Mouse (Mus musculus) gastrocnemius, postnatal 10 days (tissue): Measurements from ENCODE around the gene Saa1. TPM values are rescaled to one million over a fixed set of nuclear protein-coding genes. Genes with fewer than 3 reads are reported as not detected.

Experiments
- DNase-seq: peaks from one replicate; pipeline ENCODE4 v3.0.0; 2021; ENCODE audit warnings: mixed read lengths
- total RNA-seq, 2 experiments: library from RNA; stranded (reverse); gene quantifications; 2 replicates each; pipeline ENCODE4 v1.2.3; 2021

Gene Saa1
- total RNA-seq, 2 experiments from 2014 or later: 0.70 TPM; not detected in 1

DNA sequence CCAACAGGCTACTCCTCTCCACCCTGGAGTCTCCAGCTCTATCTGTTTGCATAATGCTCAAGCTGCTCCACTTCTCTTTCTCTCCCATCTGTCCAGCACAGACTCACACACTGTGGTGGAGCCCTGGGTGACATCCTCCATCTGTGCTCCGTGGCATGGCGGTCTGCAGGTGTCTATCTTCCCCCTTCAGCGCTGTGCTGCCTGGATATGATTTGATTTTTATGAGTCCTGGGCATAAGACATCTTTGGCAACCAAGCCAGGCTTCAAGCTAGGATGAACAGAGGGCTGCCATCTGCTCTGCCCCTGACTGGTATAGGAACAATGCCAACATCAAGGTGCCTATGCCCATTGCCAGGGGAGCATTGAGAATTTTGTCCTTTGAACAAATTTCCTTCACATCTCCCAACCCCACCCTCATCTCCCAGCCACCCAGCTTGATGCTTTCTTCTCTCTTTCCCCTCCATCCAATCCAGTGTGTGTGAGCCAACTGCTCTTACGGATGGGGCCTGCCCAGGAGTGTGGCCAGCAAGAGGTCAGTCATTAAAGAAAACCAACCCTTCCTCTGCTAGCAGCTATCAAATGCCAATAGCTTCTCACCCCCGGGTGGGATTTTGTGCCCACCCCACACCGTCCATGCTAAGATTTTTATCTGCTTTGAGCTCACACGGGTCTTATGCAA is 24.0 kb downstream of the Saa1 start:
- DNase-seq: no peak

DNA sequence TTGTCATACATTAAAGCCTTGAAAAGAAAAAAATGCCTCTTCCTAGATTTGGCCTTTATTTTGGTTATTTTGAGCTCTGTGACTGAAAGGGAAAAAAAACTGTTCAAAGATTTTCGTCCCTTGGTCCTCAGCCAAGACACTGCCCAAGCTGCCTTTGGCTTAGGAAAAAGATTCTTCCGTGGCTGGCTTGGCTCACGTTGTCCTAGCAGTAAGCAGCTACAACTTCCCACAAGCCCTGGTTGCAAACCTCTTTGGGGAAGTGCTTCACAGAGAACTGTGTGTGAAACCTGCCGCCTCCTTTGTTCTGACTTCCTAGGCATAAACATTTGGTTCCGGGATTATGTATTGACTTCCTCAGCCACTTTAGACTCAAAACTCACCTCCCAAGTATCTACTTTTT is 25.9 kb downstream of the Saa1 start:
- no peak for DNase-seq

DNA sequence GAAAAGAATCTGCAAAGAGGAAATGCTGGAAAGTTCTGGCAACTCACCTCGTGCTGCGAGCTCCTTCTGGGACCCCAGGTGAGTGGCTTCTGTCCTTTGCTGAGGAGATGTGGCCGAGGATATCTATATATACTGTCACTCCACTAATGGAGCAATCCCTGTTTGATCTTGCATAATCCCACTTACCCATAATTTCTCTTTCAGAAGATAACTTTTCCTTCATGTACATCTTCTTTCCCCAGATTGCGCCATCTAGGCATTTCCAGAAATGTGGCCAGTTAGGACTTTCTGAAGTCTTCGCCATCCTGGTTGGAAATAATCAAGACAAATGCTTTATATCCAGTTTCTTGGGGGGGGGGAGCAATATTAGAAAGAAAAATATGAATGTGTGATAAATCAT is 27.2 kb downstream of the Saa1 start, which contains the start of gene Saa3:
Gene Saa3 (minus strand): TSS at position 101 of the 400 bp plus-strand sequence.
- DNase-seq: no peak

DNA sequence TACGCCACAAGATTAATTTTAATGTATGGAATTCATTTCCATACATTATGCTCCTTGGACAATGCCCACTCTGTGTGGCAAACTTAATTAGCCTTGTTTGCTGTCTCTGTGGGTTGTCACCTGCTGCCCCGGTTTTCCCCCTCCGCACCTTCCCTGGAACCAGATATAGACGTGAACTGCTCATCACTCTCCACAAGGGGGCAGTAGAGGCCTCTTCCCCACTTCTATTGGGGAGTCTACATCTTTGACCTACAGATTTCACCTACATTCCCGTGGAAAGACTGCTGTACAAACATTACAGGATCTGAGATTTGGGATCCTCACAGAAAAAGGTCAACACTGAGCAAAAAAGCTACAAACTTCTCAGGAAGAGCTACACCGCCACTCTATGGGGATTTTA is 28.3 kb downstream of the Saa1 start:
- peak; percentile 57 for DNase-seq

DNA sequence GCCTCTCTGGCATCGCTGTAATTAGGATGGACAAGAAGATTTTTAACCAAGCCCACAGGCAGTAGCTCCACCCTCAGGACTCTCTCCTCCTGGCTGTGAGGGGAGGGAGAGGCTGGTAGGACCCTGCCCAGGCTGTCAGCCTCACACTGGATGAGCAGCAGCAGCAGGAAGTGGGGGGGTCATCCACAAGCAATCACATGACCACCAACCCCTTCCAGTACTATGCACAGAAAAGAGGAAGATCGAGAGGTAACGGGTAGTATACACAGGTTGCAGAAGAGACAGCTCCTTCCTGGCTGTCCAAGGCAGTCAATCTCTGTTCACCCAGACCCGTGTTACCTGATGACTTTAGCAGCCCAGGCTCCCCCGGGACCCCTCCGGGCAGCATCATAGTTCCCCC is 30.5 kb downstream of the Saa1 start:
- no peak for DNase-seq

DNA sequence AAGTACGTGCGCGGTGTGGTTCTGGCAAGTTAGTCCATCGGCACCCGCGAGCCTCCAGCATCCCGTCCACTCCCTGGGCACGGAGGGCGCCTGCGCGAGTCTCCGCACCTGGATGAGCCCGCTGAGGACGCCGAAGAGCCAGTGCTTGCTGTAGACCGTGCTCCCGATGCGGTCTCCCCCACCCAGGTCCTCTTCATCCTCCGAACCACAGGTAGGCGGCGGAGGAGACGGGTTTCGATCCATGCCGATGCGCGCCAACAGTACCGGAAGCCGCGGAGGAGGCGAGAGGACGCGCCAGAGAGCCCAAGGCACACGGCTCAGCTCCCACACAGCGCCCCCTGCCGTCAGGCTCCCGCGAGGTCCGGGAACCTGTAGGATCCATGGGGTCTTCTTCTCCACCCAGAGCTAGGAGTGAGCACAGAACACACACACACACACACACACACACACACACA is 32.4 kb downstream of the Saa1 start, which contains the start of gene Saal1:
Gene Saal1 (minus strand): TSS at position 291 of the 455 bp plus-strand sequence.
- DNase-seq: peak; percentile 93

DNA sequence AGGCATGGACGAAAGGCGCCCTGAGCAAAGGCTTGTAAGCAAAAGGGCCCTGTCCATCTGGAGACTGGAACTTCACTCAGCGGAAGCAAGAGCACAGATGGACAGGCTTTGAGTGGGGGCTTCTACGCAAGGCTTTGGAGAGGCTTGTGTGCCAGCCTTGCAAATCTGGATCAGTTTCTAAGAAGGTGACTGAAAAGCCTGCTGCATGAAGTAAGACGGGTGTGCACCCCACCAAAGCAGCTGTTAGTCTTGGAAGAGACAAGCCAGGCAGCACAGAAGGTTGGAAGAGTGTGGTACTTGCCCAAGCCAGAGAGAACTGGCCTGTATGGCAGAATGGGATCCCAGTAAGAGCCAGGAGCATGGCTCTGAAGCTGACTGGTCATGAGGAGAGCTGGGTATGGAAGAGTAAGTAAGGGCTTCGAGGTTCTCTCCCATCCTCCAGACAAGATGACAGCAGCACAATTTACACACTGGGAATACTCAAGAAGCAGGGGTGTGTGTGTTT is 42.2 kb downstream of the Saa1 start:
- DNase-seq: no peak

DNA sequence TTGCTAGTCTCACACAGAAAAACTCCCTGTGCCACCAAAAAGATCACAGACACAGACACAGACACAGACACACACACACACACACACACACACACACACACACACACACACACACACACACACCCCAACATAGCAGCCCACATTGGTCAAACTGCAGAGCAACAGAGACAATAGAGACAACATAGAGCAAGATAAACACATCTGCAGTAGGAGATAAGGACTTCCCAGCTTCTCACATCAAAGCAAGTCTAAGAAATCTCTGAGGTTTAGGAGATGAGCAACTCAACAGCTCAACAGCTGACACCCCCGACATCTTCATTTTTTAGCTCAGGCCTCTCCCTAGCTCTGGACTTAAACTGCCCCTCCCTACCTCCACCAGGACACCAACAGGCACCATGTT is 46.0 kb downstream of the Saa1 start:
- DNase-seq: no peak

Other genes with a start within 250 kb of the Saa1 start
- 1 to 10 TPM; 5.8 to 6.7 TPM for gene Sergef, start 103.2 kb downstream of the Saa1 start, total RNA-seq
- gene Tph1, start 70.4 kb downstream of the Saa1 start, total RNA-seq: 1 to 10 TPM in 1 of 2 experiments, under 1 TPM in 1; 0.47 to 1.0 TPM
- gene Saal1, start 32.3 kb downstream of the Saa1 start, total RNA-seq: 1 to 10 TPM; 4.9 to 7.0 TPM
- gene Saa3, start 27.3 kb downstream of the Saa1 start, total RNA-seq: not detected
- gene Saa4, start 10.4 kb downstream of the Saa1 start, total RNA-seq: not detected
- gene Saa2, start 8.8 kb upstream of the Saa1 start, total RNA-seq: not detected
- 10 to 100 TPM; 12.1 to 16.0 TPM for gene Hps5, start 53.1 kb upstream of the Saa1 start, total RNA-seq
- 10 to 100 TPM; 18.3 to 23.4 TPM for gene Gtf2h1, start 53.1 kb upstream of the Saa1 start, total RNA-seq
- 1,000 to 10,000 TPM; 1,967 to 2,342 TPM for gene Ldha, start 98.5 kb upstream of the Saa1 start, total RNA-seq
- not detected for gene Ldhc, start 118.2 kb upstream of the Saa1 start, total RNA-seq
- gene Tsg101, start 177.0 kb upstream of the Saa1 start, total RNA-seq: 10 to 100 TPM; 50.2 to 57.1 TPM
- gene Uevld, start 215.5 kb upstream of the Saa1 start, total RNA-seq: 10 to 100 TPM; 11.5 to 14.9 TPM
- gene Gm9999, start 240.6 kb upstream of the Saa1 start, total RNA-seq: not detected